Mouse (Mus musculus): ENCODE measurements around the gene Plppr4. TPM values are rescaled to one million over a fixed set of nuclear protein-coding genes. Genes with fewer than 3 reads are reported as not detected.

Plppr4 gene
- polyA plus RNA-seq, 1 experiment from 2014 or later = 0.54 TPM

DNA sequence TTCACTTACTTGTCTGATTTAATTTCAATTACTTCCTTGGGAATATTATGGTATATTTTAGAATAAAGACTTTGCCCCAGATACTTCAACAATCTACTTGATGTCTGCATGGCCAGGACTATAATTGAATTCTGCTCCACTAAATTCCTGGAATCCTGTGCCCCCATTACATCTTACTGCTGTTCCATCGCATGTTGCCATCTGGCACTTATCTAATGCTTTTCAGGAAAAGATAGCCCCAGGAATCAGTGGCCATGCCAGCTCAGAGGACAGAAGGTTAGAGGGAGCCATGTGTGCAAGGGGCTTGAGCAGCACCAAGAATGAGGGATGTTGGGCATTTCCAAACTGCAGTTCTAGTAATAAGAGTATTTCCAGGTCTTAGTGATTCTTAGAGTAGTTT lies 14.3 kb downstream of the Plppr4 start:
- no peak overlapping the region for H3K4me2 ChIP-seq (replicated peaks; ENCODE audit: low read depth, low read length)
- no peaks in the 10 kb centered on the region for H3K36me3 ChIP-seq (ENCODE audit: control insufficient read depth, insufficient read depth, low read length)
- WGBS = 70% methylated on average over 1 of the region's 1 CpGs
- ATAC-seq (ENCODE audit: insufficient number of reproducible peaks, insufficient read depth, low FRiP score, low read depth) = no peak
- H3K27ac ChIP-seq (ENCODE audit: low read length) = no peak overlapping the region
- H3K4me1 ChIP-seq (ENCODE audit: control insufficient read depth, insufficient read depth, low read length) = no peaks in the 10 kb centered on the region
- H3K4me3 ChIP-seq (ENCODE audit: low read depth, low read length) = no peak overlapping the region
- H3K27me3 ChIP-seq (ENCODE audit: control insufficient read depth, insufficient read depth, low read length) = no peaks in the 10 kb centered on the region
- no peaks in the 10 kb centered on the region for H3K9me3 ChIP-seq (ENCODE audit: control insufficient read depth, low read depth, low read length)
- H3K9ac ChIP-seq (replicated peaks; ENCODE audit: low read depth, low read length) = no peak overlapping the region

DNA sequence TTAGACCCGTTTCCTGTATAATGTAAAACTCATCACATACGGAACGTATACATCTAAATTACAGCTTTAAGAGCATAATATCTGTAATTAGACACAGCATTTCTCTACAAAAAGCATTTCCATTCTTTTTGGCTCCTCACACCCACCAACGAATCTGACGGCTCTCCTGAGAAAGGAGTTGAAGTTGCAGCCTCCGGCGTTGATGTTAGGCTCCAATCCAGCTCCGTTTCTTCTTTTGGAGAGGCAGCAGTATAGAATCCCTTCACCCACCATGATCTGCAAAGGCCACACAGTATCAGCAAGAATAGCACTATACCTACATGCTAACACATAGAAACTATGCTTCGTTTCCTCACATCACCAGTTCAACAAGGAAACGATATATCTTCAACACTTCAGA lies 29.2 kb downstream of the Plppr4 start:
- no peak overlapping the region for H3K4me3 ChIP-seq (ENCODE audit: low read depth, low read length)
- no peak overlapping the region for H3K27ac ChIP-seq (ENCODE audit: low read length)
- H3K36me3 ChIP-seq (ENCODE audit: control insufficient read depth, insufficient read depth, low read length) = no peaks in the 10 kb centered on the region
- no peaks in the 10 kb centered on the region for H3K27me3 ChIP-seq (ENCODE audit: control insufficient read depth, insufficient read depth, low read length)
- 87% methylated on average over 10 of the region's 10 CpGs for WGBS
- H3K4me1 ChIP-seq (ENCODE audit: control insufficient read depth, insufficient read depth, low read length) = no peaks in the 10 kb centered on the region
- H3K4me2 ChIP-seq (replicated peaks; ENCODE audit: low read depth, low read length) = no peak overlapping the region
- H3K9me3 ChIP-seq (ENCODE audit: control insufficient read depth, low read depth, low read length) = no peaks in the 10 kb centered on the region
- H3K9ac ChIP-seq (replicated peaks; ENCODE audit: low read depth, low read length) = no peak overlapping the region
- ATAC-seq (ENCODE audit: insufficient number of reproducible peaks, insufficient read depth, low FRiP score, low read depth) = no peak

DNA sequence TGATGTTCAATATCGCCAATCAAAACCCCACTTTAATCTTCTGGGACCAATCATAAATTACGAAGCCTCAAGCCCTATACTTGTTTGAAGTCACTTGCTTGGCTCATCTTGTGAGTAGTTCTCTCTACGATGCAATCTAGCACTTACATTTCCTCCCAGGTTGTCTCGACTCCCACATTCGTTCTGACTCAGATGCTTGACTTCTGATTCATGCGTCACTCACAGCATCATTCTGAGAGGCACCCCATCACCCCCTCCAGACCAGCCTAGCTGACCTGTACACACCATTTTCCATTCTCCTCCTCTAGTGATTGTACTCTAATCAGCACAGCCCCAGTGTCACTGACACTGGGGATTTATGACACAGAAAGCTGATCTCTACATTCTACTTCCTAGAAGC lies 31.2 kb downstream of the Plppr4 start:
- no peaks in the 10 kb centered on the region for H3K36me3 ChIP-seq (ENCODE audit: control insufficient read depth, insufficient read depth, low read length)
- no peaks in the 10 kb centered on the region for H3K9me3 ChIP-seq (ENCODE audit: control insufficient read depth, low read depth, low read length)
- H3K4me3 ChIP-seq (ENCODE audit: low read depth, low read length) = no peak overlapping the region
- 77% methylated on average over 6 of the region's 6 CpGs for WGBS
- no peaks in the 10 kb centered on the region for H3K27me3 ChIP-seq (ENCODE audit: control insufficient read depth, insufficient read depth, low read length)
- H3K4me2 ChIP-seq (replicated peaks; ENCODE audit: low read depth, low read length) = no peak overlapping the region
- no peak for ATAC-seq (ENCODE audit: insufficient number of reproducible peaks, insufficient read depth, low FRiP score, low read depth)
- no peak overlapping the region for H3K27ac ChIP-seq (ENCODE audit: low read length)
- no peak overlapping the region for H3K9ac ChIP-seq (replicated peaks; ENCODE audit: low read depth, low read length)
- H3K4me1 ChIP-seq (ENCODE audit: control insufficient read depth, insufficient read depth, low read length) = no peaks in the 10 kb centered on the region

DNA sequence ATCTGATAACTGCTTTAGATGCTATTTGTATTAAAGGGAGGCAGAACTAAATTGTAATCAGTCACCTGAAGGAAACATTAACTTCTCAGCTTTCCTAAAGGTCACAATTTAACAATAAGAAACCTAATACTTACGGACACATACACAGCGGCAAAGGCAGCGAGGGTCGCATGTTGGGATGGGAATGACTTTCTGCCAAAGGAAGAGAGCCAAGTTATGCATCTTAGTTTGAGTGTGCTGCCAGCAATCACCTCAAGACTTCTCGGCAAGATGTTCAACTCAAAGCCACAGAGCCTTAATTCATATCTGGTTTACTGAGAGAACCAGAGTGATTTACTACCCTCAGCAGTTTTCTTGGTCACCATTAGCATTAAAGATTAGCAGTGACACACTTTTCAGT lies 34.1 kb downstream of the Plppr4 start:
- WGBS = 83% methylated on average over 5 of the region's 5 CpGs

DNA sequence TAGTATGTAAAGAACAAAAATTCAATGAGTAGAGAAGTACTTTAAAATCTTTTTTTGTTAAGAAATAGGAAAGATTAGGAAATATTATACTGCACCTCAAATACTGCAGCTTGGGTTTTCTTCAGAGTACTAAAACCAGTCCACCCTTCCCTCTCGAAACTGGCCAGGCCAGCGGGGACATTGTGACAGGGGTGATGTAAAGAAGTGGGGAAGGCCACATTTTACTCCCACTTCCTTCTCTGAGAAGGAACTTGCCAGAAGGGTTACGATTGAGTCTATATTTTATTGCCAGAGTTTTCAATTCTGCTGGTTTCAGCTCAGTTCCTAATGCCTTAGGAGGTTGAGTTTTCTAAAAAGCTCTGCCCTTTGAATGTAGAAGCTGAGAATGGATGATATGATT lies 41.0 kb downstream of the Plppr4 start:
- 88% methylated on average over 3 of the region's 3 CpGs for WGBS
- Histone ChIP-seq H3K36me3 (ENCODE audit: control insufficient read depth, insufficient read depth, low read length) (no peaks in the 10 kb centered on the region), H3K4me2 (replicated peaks; ENCODE audit: low read depth, low read length) (no peak overlapping the region), H3K9ac (replicated peaks; ENCODE audit: low read depth, low read length) (no peak overlapping the region), H3K9me3 (ENCODE audit: control insufficient read depth, low read depth, low read length) (no peaks in the 10 kb centered on the region), H3K4me3 (ENCODE audit: low read depth, low read length) (no peak overlapping the region), H3K4me1 (ENCODE audit: control insufficient read depth, insufficient read depth, low read length) (no peaks in the 10 kb centered on the region), H3K27me3 (ENCODE audit: control insufficient read depth, insufficient read depth, low read length) (no peaks in the 10 kb centered on the region), H3K27ac (ENCODE audit: low read length) (no peak overlapping the region)
- ATAC-seq (ENCODE audit: insufficient number of reproducible peaks, insufficient read depth, low FRiP score, low read depth) = no peak

More for the DNA sequence above, 34.1 kb downstream of the Plppr4 start:
- no peak for ATAC-seq (ENCODE audit: insufficient number of reproducible peaks, insufficient read depth, low FRiP score, low read depth)
- Histone ChIP-seq H3K4me3 (ENCODE audit: low read depth, low read length) (no peak overlapping the region), H3K4me2 (replicated peaks; ENCODE audit: low read depth, low read length) (no peak overlapping the region), H3K9ac (replicated peaks; ENCODE audit: low read depth, low read length) (no peak overlapping the region), H3K4me1 (ENCODE audit: control insufficient read depth, insufficient read depth, low read length) (no peaks in the 10 kb centered on the region), H3K9me3 (ENCODE audit: control insufficient read depth, low read depth, low read length) (no peaks in the 10 kb centered on the region), H3K27ac (ENCODE audit: low read length) (no peak overlapping the region), H3K27me3 (ENCODE audit: control insufficient read depth, insufficient read depth, low read length) (no peaks in the 10 kb centered on the region), H3K36me3 (ENCODE audit: control insufficient read depth, insufficient read depth, low read length) (no peaks in the 10 kb centered on the region)

DNA sequence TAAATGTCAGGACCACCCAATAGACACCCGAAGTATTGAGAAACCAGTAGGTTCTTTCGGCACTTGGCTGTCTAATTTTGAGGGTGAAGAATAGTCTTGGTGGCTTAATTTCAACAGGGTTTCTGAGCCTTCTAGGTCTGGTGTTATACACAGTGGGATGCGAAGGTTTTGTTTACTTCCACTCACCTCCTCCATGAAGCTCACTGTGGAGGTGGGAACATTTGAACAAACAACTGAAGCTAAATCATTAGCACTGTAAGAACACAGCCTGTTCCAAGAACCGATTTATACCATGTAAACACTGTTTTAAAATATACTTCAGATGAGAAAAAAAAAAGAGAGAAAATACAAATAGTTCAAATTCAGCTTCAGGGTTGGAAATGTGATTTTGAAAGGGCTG lies 47.3 kb downstream of the Plppr4 start:
- WGBS = 80% methylated on average over 4 of the region's 4 CpGs
- Histone ChIP-seq H3K4me1 (ENCODE audit: control insufficient read depth, insufficient read depth, low read length) (no peaks in the 10 kb centered on the region), H3K9me3 (ENCODE audit: control insufficient read depth, low read depth, low read length) (no peaks in the 10 kb centered on the region), H3K36me3 (ENCODE audit: control insufficient read depth, insufficient read depth, low read length) (no peaks in the 10 kb centered on the region), H3K9ac (replicated peaks; ENCODE audit: low read depth, low read length) (no peak overlapping the region), H3K4me3 (ENCODE audit: low read depth, low read length) (no peak overlapping the region), H3K4me2 (replicated peaks; ENCODE audit: low read depth, low read length) (no peak overlapping the region), H3K27me3 (ENCODE audit: control insufficient read depth, insufficient read depth, low read length) (no peaks in the 10 kb centered on the region), H3K27ac (ENCODE audit: low read length) (no peak overlapping the region)
- ATAC-seq (ENCODE audit: insufficient number of reproducible peaks, insufficient read depth, low FRiP score, low read depth) = no peak

DNA sequence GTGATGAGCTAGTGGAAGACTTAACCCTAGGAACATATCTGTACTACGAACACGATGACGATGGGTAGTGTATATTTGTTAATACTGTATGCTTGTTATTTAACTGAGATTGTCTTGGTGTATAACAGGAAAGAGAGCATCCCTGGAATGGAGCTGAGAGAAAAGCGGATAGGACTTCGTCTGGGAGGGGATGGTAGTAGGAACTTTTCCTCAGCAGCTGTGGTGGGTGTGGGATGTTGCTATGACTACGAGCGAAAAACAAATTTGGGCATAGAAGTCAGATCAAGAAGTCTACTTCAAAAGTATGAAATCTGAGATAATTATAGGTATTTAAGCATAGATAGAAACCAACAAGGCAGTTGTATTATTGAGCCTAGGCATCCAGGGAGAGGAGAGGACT lies 48.6 kb downstream of the Plppr4 start:
- Histone ChIP-seq H3K27me3 (ENCODE audit: control insufficient read depth, insufficient read depth, low read length) (no peaks in the 10 kb centered on the region), H3K27ac (ENCODE audit: low read length) (no peak overlapping the region), H3K4me2 (replicated peaks; ENCODE audit: low read depth, low read length) (no peak overlapping the region), H3K9ac (replicated peaks; ENCODE audit: low read depth, low read length) (no peak overlapping the region), H3K36me3 (ENCODE audit: control insufficient read depth, insufficient read depth, low read length) (no peaks in the 10 kb centered on the region), H3K4me3 (ENCODE audit: low read depth, low read length) (no peak overlapping the region), H3K4me1 (ENCODE audit: control insufficient read depth, insufficient read depth, low read length) (no peaks in the 10 kb centered on the region), H3K9me3 (ENCODE audit: control insufficient read depth, low read depth, low read length) (no peaks in the 10 kb centered on the region)
- no peak for ATAC-seq (ENCODE audit: insufficient number of reproducible peaks, insufficient read depth, low FRiP score, low read depth)
- WGBS = 93% methylated on average over 7 of the region's 7 CpGs

DNA sequence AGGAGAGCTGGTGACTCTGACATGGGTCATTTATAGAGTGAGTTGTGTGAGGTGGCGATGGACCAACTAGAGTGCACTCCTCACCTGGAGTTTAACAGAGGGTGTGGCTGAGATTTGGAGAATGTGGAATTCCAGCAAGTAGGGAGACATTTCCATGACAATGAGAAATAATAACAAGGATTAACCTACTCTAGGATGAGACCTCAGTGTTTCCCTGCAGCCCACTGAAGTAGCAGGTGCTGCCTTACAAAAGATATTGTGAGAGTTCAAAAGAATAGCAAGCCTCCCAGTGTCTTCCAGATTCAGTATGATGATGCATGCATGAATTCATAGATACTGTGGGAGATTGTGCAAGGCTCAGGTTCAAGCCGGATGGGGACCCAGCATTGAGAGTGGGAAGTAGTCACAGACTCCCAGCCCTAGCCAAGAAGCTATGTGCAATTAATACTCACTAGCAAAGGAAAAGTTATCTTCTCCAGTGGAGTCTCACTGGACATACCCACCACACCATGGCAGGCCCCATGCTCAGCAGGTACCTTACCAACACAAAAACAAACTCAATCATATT lies 49.8 kb downstream of the Plppr4 start:
- Histone ChIP-seq H3K36me3 (ENCODE audit: control insufficient read depth, insufficient read depth, low read length) (no peaks in the 10 kb centered on the region), H3K9ac (replicated peaks; ENCODE audit: low read depth, low read length) (no peak overlapping the region), H3K4me3 (ENCODE audit: low read depth, low read length) (no peak overlapping the region), H3K27me3 (ENCODE audit: control insufficient read depth, insufficient read depth, low read length) (no peaks in the 10 kb centered on the region), H3K4me1 (ENCODE audit: control insufficient read depth, insufficient read depth, low read length) (no peaks in the 10 kb centered on the region), H3K4me2 (replicated peaks; ENCODE audit: low read depth, low read length) (no peak overlapping the region), H3K27ac (ENCODE audit: low read length) (no peak overlapping the region), H3K9me3 (ENCODE audit: control insufficient read depth, low read depth, low read length) (no peaks in the 10 kb centered on the region)
- 86% methylated on average over 2 of the region's 2 CpGs for WGBS
- no peak for ATAC-seq (ENCODE audit: insufficient number of reproducible peaks, insufficient read depth, low FRiP score, low read depth)

DNA sequence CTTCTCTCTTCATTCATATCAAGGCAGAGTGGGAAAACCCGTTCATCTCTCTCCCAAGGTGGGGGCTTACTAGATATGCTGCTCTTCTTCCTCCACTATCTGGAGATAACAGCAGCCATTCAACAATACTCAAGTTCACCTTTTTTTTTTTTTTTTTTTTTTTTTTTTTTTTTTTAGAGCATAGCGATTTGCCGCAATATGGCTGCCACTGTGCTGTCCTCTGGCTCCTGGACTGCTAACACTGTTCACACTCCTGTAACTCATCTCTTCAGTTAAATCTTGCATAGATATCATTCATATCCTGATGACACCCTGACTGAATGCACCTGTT lies 51.1 kb downstream of the Plppr4 start:
- no peaks in the 10 kb centered on the region for H3K9me3 ChIP-seq (ENCODE audit: control insufficient read depth, low read depth, low read length)
- no peaks in the 10 kb centered on the region for H3K4me1 ChIP-seq (ENCODE audit: control insufficient read depth, insufficient read depth, low read length)
- no peak overlapping the region for H3K27ac ChIP-seq (ENCODE audit: low read length)
- H3K4me2 ChIP-seq (replicated peaks; ENCODE audit: low read depth, low read length) = no peak overlapping the region
- WGBS = 91% methylated on average over 3 of the region's 3 CpGs
- ATAC-seq (ENCODE audit: insufficient number of reproducible peaks, insufficient read depth, low FRiP score, low read depth) = no peak
- no peak overlapping the region for H3K4me3 ChIP-seq (ENCODE audit: low read depth, low read length)
- H3K9ac ChIP-seq (replicated peaks; ENCODE audit: low read depth, low read length) = no peak overlapping the region
- no peaks in the 10 kb centered on the region for H3K36me3 ChIP-seq (ENCODE audit: control insufficient read depth, insufficient read depth, low read length)
- H3K27me3 ChIP-seq (ENCODE audit: control insufficient read depth, insufficient read depth, low read length) = no peaks in the 10 kb centered on the region
